Mouse (Mus musculus): ENCODE data around the gene Fam204a. TPM values are rescaled to one million over a fixed set of nuclear protein-coding genes. Genes with fewer than 3 reads are reported as not detected.

The Fam204a gene
- total RNA-seq, 2 experiments from 2014 or later: 29.7 to 32.5 TPM

DNA sequence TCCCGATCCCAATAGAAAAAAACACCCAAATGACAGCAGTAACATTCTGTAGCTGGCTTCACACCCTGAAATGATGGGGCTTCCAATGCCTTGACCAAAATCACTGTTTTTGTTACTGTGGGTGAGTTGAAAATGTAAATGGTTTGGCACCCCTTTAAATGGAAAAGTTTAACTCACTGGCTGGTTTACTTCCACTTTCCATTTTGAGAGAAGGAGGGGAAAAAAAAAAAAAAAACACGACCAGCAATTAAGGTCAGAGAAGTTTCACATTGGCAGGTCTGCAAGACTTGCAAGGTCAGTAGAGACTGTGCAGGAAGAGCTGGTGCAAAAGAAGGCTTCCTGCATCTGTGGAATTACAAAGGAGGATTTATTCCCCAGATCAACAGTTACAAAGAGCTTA, 61.1 kb downstream of the Fam204a start:
- no peak for DNase-seq (ENCODE audit: extremely low spot score in 1 of 2, low spot score in 1 of 2)

DNA sequence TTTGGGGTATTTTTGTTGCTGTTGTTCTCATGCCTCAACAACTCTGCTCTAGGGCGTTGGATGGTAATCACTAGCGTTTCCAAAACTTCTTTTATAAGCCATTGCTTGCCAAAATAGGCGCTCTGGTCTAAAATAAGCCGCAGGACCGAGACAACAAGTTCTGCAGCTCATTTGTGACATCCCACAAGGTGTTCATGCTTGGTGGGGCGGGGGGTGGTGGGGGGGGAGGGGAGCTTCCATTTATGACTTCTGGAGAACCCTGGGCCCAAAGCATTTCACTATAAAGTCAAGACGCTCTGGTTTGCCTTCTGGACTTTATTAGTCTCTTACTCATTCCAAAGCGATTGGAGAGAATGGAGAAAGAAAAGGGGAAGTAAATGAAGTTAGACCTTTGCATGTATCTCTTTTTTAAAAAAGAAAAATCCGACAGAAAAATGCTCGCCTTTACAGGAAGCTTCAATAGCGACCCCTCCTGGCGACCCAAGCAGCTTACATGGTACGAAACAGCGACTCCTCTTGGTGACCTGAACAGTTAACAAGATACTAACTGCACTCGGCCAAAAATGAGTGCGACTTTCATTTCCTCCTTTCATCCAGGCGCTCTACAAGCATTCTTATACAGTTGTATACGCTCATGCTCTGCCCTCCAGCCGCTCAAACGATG, 65.8 kb downstream of the Fam204a start:
- peak in 1 of 2 experiments; percentile 47 for DNase-seq (ENCODE audit: extremely low spot score in 1 of 2, low spot score in 1 of 2)

DNA sequence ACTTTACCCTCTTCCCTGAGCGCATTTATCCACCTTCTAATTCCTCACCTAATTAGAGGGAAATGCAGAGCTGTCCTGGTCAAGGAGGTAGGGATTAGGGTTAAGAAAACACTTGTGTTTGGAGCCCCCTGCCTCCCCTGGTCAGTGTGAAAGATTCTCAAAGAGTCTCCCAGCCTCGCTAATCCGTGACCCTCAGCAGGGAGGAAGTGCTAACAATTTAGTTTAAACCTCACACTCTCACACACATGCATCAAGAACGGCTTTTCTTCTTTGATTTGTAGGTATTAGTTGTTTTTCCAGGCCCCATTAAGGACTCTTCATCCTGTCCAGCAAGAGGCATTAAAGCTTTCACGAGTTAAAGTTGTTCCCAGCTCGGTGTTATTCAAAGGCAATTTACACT, 66.7 kb downstream of the Fam204a start:
- DNase-seq (ENCODE audit: extremely low spot score in 1 of 2, low spot score in 1 of 2): no peak

DNA sequence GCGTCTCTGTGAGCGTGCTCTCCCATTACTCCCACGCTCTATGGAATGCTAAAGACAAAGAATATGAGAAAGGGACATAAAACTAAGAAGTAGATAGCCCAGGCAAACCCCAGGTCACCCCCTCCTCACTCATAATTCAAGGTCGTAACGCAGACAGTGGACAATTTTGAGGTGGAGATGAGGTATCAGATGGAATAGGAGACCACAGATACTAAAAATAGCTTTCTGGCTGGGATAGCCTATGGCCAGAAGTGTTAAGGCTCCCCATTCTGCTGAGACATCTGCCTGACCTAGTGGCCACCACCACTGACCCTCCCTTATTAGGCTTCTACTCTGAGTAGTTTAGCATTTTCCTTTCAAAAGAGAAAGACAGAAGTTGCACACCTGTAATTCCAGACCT, 71.2 kb downstream of the Fam204a start:
- DNase-seq (ENCODE audit: extremely low spot score in 1 of 2, low spot score in 1 of 2): no peak

DNA sequence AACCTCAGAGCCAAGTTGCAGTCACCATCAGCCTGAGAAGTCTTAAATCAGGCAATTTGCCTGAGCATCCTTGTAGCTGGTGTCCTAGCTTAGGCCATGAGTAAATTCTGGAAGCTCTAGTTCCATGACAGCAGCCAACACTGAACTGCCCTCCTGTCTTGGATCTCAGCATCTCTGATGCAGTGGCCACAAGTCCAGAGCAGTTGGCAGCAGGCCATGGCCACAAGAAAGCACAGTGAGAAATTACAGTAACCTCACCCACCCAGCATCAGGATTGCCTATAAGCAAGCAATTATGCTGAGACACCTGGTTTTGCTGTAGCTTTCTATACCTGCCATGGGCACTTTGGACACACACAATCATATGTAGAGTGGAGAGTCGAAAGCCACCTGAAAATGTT, 73.4 kb downstream of the Fam204a start:
- DNase-seq (ENCODE audit: extremely low spot score in 1 of 2, low spot score in 1 of 2): no peak

DNA sequence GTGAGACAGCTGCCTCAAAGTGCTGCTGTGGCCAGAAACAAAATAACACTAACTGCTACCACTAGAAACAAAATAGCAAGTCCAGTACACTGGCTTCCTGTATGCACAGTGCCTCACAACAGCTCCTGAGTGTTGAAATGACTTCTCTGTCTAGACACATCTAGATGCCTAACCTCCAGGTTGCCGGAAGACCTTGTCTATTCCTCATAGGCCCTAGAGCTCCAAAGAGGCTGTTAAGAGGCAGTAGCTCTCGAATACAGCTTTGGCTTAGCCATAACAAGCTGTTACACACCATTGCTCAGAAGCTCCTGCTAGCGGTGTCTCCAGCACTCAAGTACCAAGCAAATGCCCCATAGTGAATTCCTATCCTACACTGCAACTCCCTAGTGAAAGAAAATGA, 76.4 kb downstream of the Fam204a start:
- DNase-seq (ENCODE audit: extremely low spot score in 1 of 2, low spot score in 1 of 2): no peak

DNA sequence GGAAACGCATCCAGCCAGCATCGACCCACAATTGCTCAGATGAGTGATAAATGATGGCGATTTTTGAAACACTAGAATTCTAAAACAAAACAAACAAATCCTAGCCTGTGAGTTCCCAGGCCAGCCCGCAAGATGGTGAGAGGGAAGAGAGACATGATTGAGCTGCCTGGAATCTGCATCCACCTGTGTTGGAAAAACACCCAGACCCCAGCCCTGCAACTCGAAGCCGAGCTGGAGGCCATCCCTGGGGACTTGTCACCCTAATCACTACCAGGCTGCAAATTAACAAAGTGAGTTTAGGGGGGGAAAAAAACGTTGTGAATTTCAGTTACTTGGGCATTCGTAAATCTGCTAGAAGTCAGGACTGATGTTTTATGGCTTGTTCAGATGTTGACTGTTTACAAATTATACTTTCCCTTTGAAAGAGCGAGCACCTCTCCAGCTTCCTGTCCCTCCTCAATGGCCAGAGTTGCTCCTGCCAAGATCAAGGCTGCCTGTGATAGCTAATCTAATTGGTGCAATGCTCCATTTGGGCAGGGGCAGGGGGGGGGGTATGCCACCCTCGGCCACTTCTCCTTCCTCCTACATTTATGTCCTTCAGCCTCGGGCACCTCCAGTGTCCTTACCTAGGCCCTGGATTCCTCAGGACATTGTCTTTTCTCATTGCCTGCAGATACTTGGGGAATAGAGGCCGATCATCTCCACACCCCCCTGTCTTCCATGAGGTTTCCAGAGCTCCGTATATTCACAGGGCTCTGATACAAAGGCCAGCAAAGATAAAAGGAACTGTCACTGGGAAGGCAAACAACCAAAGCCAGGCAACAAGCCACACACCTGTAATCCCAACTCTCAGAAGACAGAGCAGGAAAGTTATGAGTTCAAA, 77.2 kb downstream of the Fam204a start:
- DNase-seq (ENCODE audit: extremely low spot score in 1 of 2, low spot score in 1 of 2): no peak

Other genes with a start within 250 kb of the Fam204a start
- under 1 TPM; 0.23 to 0.27 TPM for gene Prlhr, start 241.6 kb upstream of the Fam204a start, total RNA-seq (2021)